Mouse (Mus musculus) olfactory bulb, adult 2 months (tissue): ENCODE measurements around the gene Wnk1.

ENCODE experiments used
- CTCF ChIP-seq: fragments of 200-500 bp; IDR thresholded peaks from 2 replicates; pipeline ENCODE4 v1.5.1; 2012; ENCODE audit warnings: low read depth, mild to moderate bottlenecking, low read length, moderate library complexity; ENCODE audit not compliant: insufficient read depth
- POLR2A ChIP-seq: fragments of 200-500 bp; IDR thresholded peaks from 2 replicates; pipeline ENCODE4 v1.6.1; 2012; ENCODE audit warnings: mild to moderate bottlenecking, low read depth, low read length, moderate library complexity; ENCODE audit not compliant: insufficient read depth

GRCm38 (mm10) chr6:120001718-120002117, 36.8 kb downstream of the Wnk1 start:
- TF ChIP-seq POLR2A (no peak), CTCF (no peak)
